Mouse (Mus musculus) inflammation-experienced regulatory T-cells, adult 16 weeks (primary cell): ENCODE measurements around the gene Emsy. TPM values are rescaled to one million over a fixed set of nuclear protein-coding genes. Genes with fewer than 3 reads are reported as not detected.

ENCODE experiments used
- polyA plus RNA-seq: library from polyadenylated mRNA; unstranded; fragments of 100-300 nt; shearing (Covaris generic); gene quantifications from one replicate; pipeline ENCODE4 v1.2.1, GENCODE M21; 2017

The Emsy gene
- 113 TPM for polyA plus RNA-seq

DNA sequence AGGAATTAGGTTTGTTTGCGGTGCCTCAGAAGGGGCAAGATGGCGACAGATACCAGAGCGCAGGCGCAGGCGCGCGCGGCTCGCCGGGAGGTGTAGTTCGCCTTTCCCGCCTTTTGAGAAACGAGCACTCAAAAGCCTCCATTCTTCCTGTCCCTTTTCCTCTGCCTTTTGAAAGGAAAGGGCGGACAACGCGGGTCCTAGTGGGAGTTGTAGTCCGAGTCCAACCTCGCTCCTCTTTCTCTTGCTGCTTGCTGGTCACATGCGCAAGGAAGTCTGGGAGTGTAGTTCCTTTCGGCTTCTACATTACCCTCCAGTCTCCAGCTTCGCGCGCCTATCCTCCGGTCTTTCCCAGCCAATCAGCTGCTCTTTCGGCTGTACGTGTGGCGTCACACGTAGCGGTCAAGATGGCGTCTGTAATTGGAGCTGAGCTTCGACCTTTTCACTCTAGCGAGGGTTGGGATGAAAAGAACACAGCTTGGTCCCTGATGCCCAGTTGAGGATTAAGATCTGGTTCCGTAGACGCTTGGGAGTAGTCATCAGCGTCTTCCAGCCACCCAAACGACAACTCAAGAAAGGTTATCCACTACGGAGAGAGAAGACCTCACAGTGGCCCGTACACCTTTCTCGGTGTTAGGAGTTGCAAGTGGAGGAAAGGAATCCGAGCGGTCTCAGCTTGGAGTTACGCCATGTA is at the start of gene Emsy:
Gene Emsy (minus strand): TSS at position 253 of the 691 bp plus-strand sequence.

DNA sequence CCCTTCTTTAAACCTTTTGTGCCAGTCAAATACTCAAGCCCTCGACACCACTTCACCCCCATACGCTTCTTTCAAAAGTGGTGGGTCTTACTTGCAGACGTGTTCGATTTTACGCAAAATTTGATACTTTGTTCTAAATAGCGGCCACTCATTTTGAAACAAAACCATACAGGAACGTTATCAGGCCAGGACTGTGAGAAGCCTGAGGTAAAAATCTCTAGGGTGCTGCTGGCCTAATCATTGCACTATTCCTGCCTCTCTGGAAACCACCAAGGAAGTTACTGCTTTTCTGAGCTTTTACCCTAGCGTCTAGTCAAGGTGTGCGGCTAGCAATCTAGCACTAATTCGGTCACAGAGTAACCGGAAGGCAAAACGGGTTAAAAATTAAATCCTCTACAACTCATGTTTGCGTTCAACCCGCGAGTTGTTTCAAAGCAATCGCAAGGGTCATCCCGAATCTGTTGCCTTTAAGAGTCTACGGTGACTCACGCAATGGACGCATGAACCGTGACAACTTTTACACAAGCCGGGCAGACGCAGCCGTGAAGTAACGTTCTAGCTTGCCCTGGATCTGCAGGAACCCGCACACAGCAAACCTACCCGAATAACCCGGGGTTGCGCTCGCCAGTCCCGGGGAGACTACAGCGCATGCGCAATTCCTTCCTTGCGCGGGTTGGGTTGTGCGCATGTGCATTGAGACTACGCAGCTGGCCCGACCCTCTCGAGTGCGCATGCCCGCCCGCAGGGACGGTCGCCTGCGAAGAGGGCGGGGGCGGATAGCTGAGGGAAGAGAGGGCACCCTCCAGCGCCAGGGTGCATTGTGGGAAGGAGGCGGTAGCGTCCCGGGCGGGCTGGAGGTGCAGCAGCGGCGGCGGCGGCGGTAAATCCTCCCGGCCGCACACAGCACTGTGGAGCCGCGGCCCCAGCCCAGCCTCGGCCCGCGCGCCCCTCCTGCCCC is 46.0 kb upstream of the Emsy start, which contains the start of gene Thap12:
Gene Thap12 (plus strand): TSS at position 821 of the 958 bp plus-strand sequence.

Other genes starting within 250 kb of the Emsy start
- not detected for gene Gucy2d, start 216.4 kb downstream of the Emsy start, polyA plus RNA-seq
- gene Lrrc32, start 167.5 kb downstream of the Emsy start, polyA plus RNA-seq, result 165 TPM
- 13.5 TPM for gene Thap12, start 46.3 kb upstream of the Emsy start, polyA plus RNA-seq
- gene Wnt11, start 178.3 kb upstream of the Emsy start, polyA plus RNA-seq, result not detected